Mouse (Mus musculus): ENCODE results near the gene Ghrl. TPM values are rescaled to one million over a fixed set of nuclear protein-coding genes. Genes with fewer than 3 reads are reported as not detected.
"Not testable (repeated sequence)": the region's sequence is repeated elsewhere in the genome, so short reads cannot be mapped to it uniquely, and the experiment has no call there.

Ghrl gene
- polyA plus RNA-seq, 1 experiment from 2014 or later: 1.2 TPM

DNA sequence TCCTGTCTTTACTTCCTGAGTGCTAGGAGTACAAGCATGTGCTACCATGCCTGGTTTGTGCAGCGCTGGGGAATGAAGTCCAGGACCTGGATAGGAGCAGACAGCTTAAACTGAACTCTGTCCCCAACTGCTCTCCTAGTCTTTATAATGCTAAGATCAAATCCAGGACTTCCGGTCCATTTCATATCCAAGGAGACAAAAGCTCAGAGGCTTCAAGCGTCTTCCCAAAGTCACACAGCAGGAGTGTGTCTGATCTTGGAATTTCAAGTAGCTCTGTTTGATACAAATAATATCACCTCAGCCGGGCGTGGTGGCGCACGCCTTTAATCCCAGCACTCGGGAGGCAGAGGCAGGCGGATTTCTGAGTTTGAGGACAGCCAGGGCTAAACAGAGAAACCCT, 43.7 kb downstream of the Ghrl start:
- Histone ChIP-seq H3K9me3 (no peaks in the 10 kb centered on the region), H3K27ac (no peak overlapping the region), H3K4me3 (replicated peaks) (no peak overlapping the region), H3K27me3 (no peaks in the 10 kb centered on the region), H3K4me1 (no peaks in the 10 kb centered on the region), H3K9ac (no peak overlapping the region), H3K36me3 (replicated peaks) (no peaks in the 10 kb centered on the region), H3K4me2 (no peak overlapping the region)
- ATAC-seq (ENCODE audit: low FRiP score): no peak
- WGBS: 91% methylated on average over 9 of the region's 9 CpGs

DNA sequence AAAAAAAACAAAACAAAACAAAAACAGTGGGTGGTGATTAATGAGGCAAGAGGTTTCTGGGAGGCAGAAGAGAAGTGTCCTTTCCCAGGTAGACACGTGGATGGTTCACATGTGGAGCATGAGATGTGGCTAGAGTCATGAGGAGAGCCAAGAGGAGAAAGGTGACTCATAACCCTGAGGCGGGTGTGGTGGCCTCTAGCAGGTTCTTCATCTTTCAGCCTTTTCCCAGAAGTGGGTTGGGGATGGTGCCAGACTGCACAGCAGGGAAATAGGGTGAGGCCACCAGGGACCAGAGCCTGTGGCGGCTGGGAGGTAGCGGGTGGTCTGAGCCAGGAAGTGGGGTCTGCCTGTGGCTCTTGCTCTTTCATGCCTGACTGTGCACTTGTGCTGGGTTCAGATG, 44.4 kb downstream of the Ghrl start:
- Histone ChIP-seq H3K27me3 (no peaks in the 10 kb centered on the region), H3K27ac (no peak overlapping the region), H3K9ac (no peak overlapping the region), H3K9me3 (no peaks in the 10 kb centered on the region), H3K4me1 (no peaks in the 10 kb centered on the region), H3K4me3 (replicated peaks) (no peak overlapping the region), H3K36me3 (replicated peaks) (no peaks in the 10 kb centered on the region), H3K4me2 (no peak overlapping the region)
- WGBS: 79% methylated on average over 4 of the region's 4 CpGs
- ATAC-seq (ENCODE audit: low FRiP score): no peak

DNA sequence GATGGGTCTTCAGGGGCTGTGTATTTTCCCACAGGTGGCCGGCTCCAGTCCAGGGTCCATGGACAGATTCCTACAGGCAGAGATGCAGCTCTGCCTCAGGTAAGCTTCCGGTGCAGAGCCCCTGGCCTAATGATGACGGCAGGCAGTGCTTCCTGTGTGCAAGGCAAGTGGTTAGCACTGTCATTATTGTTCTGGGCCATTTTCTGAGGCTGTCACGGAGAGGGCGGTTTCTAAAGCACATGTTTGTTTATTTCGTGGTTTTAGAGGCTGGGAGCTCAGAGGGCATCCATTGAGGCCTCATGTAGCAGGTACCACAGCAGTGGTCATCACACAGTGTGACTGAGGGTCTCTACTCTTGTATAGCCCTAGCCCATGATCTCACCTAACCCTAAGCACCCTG, 46.7 kb downstream of the Ghrl start:
- no peaks in the 10 kb centered on the region for H3K36me3 ChIP-seq (replicated peaks)
- no peak overlapping the region for H3K9ac ChIP-seq
- no peak overlapping the region for H3K4me3 ChIP-seq (replicated peaks)
- 84% methylated on average over 6 of the region's 6 CpGs for WGBS
- no peak overlapping the region for H3K27ac ChIP-seq
- H3K4me1 ChIP-seq: peaks cover 7% of the 10 kb centered on the region; the same call in 1 of the 2 replicates
- H3K27me3 ChIP-seq: no peaks in the 10 kb centered on the region
- no peak overlapping the region for H3K4me2 ChIP-seq
- ATAC-seq (ENCODE audit: low FRiP score): no peak
- no peaks in the 10 kb centered on the region for H3K9me3 ChIP-seq

DNA sequence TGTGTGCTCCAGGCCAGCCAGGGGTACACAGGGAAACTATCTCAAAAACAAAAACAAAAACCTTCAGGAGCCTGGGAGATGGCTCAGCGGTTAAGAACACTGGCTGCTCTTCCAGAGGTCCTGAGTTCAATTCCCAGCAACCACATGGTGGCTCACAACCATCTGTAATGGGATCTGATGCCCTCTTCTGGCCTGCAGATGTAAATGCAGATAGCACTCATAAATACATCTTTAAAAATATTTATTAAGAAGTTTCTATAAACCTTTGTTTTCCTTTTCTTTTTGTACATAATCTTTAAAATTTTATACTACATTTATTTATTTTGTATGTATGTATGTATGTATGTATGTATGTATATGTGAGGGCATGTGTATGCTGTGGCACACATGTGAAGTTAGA, 47.7 kb downstream of the Ghrl start:
- H3K27me3 ChIP-seq; H3K36me3 ChIP-seq (replicated peaks); H3K4me3 ChIP-seq (replicated peaks); H3K4me2 ChIP-seq; ATAC-seq (ENCODE audit: low FRiP score); H3K4me1 ChIP-seq; H3K27ac ChIP-seq; H3K9me3 ChIP-seq; H3K9ac ChIP-seq: not testable (repeated sequence)
- 94% methylated on average over 1 of the region's 1 CpGs for WGBS

DNA sequence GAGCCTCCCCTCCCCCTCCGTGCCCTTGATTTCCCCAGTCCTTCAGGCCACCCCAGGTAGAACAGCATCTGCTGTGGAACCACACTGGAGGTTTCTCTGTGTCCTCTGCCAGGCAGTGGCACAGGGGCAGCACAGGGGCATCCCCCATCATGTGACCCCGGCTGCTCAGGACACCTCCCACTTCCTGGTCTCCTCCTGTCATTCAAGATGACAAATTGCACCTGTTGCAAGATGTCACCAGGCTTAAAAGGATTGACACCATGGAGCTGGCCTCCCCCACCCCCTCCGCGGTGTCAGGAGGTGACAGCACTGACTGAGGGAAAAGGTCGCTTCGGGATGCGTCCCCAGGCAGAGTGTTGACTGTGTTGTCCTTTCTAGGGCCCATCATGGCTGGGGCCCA, 49.9 kb downstream of the Ghrl start:
- no peaks in the 10 kb centered on the region for H3K27me3 ChIP-seq
- ATAC-seq (ENCODE audit: low FRiP score): no peak
- H3K36me3 ChIP-seq (replicated peaks): no peaks in the 10 kb centered on the region
- no peak overlapping the region for H3K4me3 ChIP-seq (replicated peaks)
- H3K4me1 ChIP-seq: peaks cover 7% of the 10 kb centered on the region; the same call in 1 of the 2 replicates
- no peak overlapping the region for H3K9ac ChIP-seq
- H3K27ac ChIP-seq: no peak overlapping the region
- no peak overlapping the region for H3K4me2 ChIP-seq
- H3K9me3 ChIP-seq: no peaks in the 10 kb centered on the region
- WGBS: 83% methylated on average over 7 of the region's 7 CpGs

- Histone ChIP-seq H3K27me3 (no peaks in the 10 kb centered on the region), H3K27ac (no peak overlapping the region), H3K9me3 (no peaks in the 10 kb centered on the region), H3K4me3 (replicated peaks) (no peak overlapping the region), H3K4me1 (peaks cover 7% of the 10 kb centered on the region; the same call in 1 of the 2 replicates), H3K9ac (no peak overlapping the region), H3K36me3 (replicated peaks) (no peaks in the 10 kb centered on the region), H3K4me2 (no peak overlapping the region)
- no peak for ATAC-seq (ENCODE audit: low FRiP score)
- 41% methylated on average over 15 of the region's 15 CpGs for WGBS
Observed at GRCm38 (mm10) chr6:113668287-113669154, 51.2 kb downstream of the Ghrl start.

DNA sequence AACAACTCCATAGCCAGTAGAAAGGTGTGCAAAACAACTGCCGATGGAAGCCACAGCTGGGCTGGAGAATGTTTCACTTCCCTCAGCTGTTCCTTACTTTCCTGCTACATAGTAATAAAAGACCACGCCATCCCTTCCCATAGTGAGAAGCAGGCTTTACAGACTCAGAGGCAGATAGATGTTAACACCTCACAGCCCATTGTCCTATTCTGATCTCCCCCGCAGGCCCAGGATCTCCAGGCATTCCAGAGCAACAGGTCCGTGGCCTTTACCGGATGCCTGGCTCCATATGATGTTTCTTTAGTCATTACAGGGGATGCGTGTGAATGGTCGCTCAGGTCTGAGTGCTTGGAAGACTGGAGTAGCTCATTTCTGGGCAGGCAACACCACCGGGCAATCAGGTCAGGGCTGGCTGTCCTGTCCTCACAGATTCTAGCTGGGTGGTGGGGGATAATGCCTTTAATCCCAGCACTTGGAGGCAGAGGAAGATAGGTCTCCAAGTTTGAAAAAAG, 52.0 kb downstream of the Ghrl start:
- WGBS: 60% methylated on average over 8 of the region's 8 CpGs
- no peaks in the 10 kb centered on the region for H3K9me3 ChIP-seq
- no peak overlapping the region for H3K9ac ChIP-seq
- H3K36me3 ChIP-seq (replicated peaks): no peaks in the 10 kb centered on the region
- H3K4me1 ChIP-seq: peaks cover 7% of the 10 kb centered on the region; the same call in 1 of the 2 replicates
- no peaks in the 10 kb centered on the region for H3K27me3 ChIP-seq
- no peak overlapping the region for H3K4me2 ChIP-seq
- H3K4me3 ChIP-seq (replicated peaks): no peak overlapping the region
- H3K27ac ChIP-seq: no peak overlapping the region
- no peak for ATAC-seq (ENCODE audit: low FRiP score)

Small RNA genes within 50 kb of the gene (microRNA-seq; reads per million reads assigned to microRNA genes)
- not detected for gene Mir7042

Other genes starting within 250 kb of the Ghrl start
- 1.6 and 2.2 TPM in 2 replicates for gene Il17rc, start 248.5 kb downstream of the Ghrl start, polyA plus RNA-seq (2016; fragmentation: Nextera tagmentation; extraction: Ambion mirVana)
- 39.6 and 43.1 TPM in 2 replicates for gene Creld1, start 236.6 kb downstream of the Ghrl start, polyA plus RNA-seq (2016; fragmentation: Nextera tagmentation; extraction: Ambion mirVana)
- gene Prrt3, start 217.9 kb downstream of the Ghrl start, polyA plus RNA-seq (2016; fragmentation: Nextera tagmentation; extraction: Ambion mirVana): 2.3 and 2.4 TPM in 2 replicates
- gene Emc3, start 188.2 kb downstream of the Ghrl start, polyA plus RNA-seq (2016; fragmentation: Nextera tagmentation; extraction: Ambion mirVana): 77.4 and 78.5 TPM in 2 replicates
- gene Fancd2, start 188.2 kb downstream of the Ghrl start, polyA plus RNA-seq (2016; fragmentation: Nextera tagmentation; extraction: Ambion mirVana): 15.9 and 18.8 TPM in 2 replicates
- 0.28 and 0.35 TPM in 2 replicates for gene Fancd2os, start 119.2 kb downstream of the Ghrl start, polyA plus RNA-seq (2016; fragmentation: Nextera tagmentation; extraction: Ambion mirVana)
- gene Brk1, start 115.1 kb downstream of the Ghrl start, polyA plus RNA-seq (2016; fragmentation: Nextera tagmentation; extraction: Ambion mirVana): 189 and 194 TPM in 2 replicates
- 54.9 and 61.8 TPM in 2 replicates for gene Vhl, start 95.9 kb downstream of the Ghrl start, polyA plus RNA-seq (2016; fragmentation: Nextera tagmentation; extraction: Ambion mirVana)
- gene Irak2, start 81.4 kb downstream of the Ghrl start, polyA plus RNA-seq (2016; fragmentation: Nextera tagmentation; extraction: Ambion mirVana): 0.63 and 1.6 TPM in 2 replicates
- gene Tatdn2, start 22.8 kb downstream of the Ghrl start, polyA plus RNA-seq (2016; fragmentation: Nextera tagmentation; extraction: Ambion mirVana): 0.94 and 0.96 TPM in 2 replicates
- 230 and 237 TPM in 2 replicates for gene Sec13, start 20.9 kb upstream of the Ghrl start, polyA plus RNA-seq (2016; fragmentation: Nextera tagmentation; extraction: Ambion mirVana)